ENCODE assay signal across 24 mouse cellular contexts in the genomic region with DNA sequence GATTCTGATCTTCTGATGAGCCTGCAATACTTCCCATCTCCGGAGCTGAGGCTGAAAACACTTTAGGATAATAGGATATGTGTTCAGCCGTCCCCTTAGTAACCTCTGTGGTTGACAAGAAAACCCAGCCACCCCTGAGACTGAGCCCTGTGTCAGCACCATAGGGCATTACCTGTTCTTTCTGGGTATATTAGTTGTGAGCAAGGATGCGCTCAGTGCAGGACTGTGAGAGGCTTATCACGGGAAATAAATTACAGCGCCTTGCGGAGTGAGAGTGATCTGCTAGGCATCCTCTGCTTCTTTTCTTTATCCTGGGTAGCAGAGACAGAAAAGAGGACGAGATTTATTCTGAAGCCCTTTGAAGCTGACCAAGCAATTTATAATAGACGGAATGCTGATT.
DNase-seq lines count a peak whose midpoint lies in the region; ATAC-seq lines count a peak whose summit lies in the region.
"Had no signal": no experiment of that assay in that cellular context is flagged by ENCODE, and none has a peak within 500 bp of the region (broad histone marks: within the 10 kb centered on the region; RNA-seq: fewer than 3 reads in every experiment).

No protein-coding gene starts in this region.

- 58% methylated on average over 8 of the region's 8 CpGs for WGBS in forebrain, embryonic 11.5 days
- 44% methylated on average over 8 of the region's 8 CpGs for WGBS in forebrain, embryonic 16.5 days
- WGBS in midbrain, embryonic 12.5 days, result 36% methylated on average over 8 of the region's 8 CpGs
- 58% methylated on average over 8 of the region's 8 CpGs for WGBS in midbrain, embryonic 10.5 days
- 26% methylated on average over 8 of the region's 8 CpGs for WGBS in hindbrain, embryonic 14.5 days
- WGBS in neural tube, embryonic 12.5 days, result 27% methylated on average over 8 of the region's 8 CpGs

- ATAC-seq in forebrain, embryonic 11.5 days (replicated peaks; ENCODE audit: low FRiP score), result no peak
- no peak for ATAC-seq in forebrain, embryonic 16.5 days
- ATAC-seq in midbrain, embryonic 12.5 days (ENCODE audit: low FRiP score, low read depth), result peak; percentile 60
- 0 out of 2 replicates have a peak, but pooled peaks have one; percentile 26 for ATAC-seq in hindbrain, embryonic 14.5 days (ENCODE audit: low FRiP score)
- no peak for ATAC-seq in neural tube, embryonic 12.5 days (ENCODE audit: low FRiP score, low read depth)
- ATAC-seq: activated CD4-positive, CD25-positive, alpha-beta regulatory T cell, adult 4 months; lung, postnatal 0 days had no signal

- no peak overlapping the region for H3K9ac ChIP-seq in forebrain, embryonic 11.5 days (ENCODE audit: low read length)
- H3K9ac ChIP-seq in forebrain, embryonic 16.5 days (replicated peaks; ENCODE audit: low read depth, low read length), result no peak overlapping the region
- no peak overlapping the region for H3K9ac ChIP-seq in midbrain, embryonic 12.5 days (replicated peaks)
- no peak overlapping the region for H3K9ac ChIP-seq in hindbrain, embryonic 14.5 days
- H3K9ac ChIP-seq in neural tube, embryonic 12.5 days, result no peak overlapping the region
- H3K9ac ChIP-seq: embryonic facial prominence, embryonic 12.5 days; heart, embryonic 15.5 days; liver, embryonic 14.5 days had no signal

- H3K27ac ChIP-seq in forebrain, embryonic 11.5 days (ENCODE audit: low read depth, low read length), result no peak overlapping the region
- no peak overlapping the region for H3K27ac ChIP-seq in forebrain, embryonic 16.5 days (ENCODE audit: low read length)
- peak overlapping the region; percentile 35 for H3K27ac ChIP-seq in midbrain, embryonic 12.5 days (replicated peaks)
- no peak overlapping the region; the same call in 1 of the 2 replicates for H3K27ac ChIP-seq in midbrain, embryonic 10.5 days (replicated peaks)
- peak overlapping the region; percentile 68 for H3K27ac ChIP-seq in hindbrain, embryonic 14.5 days
- H3K27ac ChIP-seq in neural tube, embryonic 12.5 days, result 0 out of 2 replicates have a peak overlapping the region, but pooled peaks have one; percentile 39
- H3K27ac ChIP-seq: heart, adult 2 months; heart, embryonic 15.5 days; liver, embryonic 14.5 days; stomach, postnatal 0 days had no signal

- H3K4me1 ChIP-seq in forebrain, embryonic 11.5 days (replicated peaks; ENCODE audit: control insufficient read depth, insufficient read depth, low read length), result peaks cover 4% of the 10 kb centered on the region; the same call in 1 of the 2 replicates
- peaks cover 57% of the 10 kb centered on the region for H3K4me1 ChIP-seq in forebrain, embryonic 16.5 days (replicated peaks; ENCODE audit: control insufficient read depth, insufficient read depth, low read length)
- peaks cover 69% of the 10 kb centered on the region for H3K4me1 ChIP-seq in midbrain, embryonic 12.5 days
- peaks cover 75% of the 10 kb centered on the region for H3K4me1 ChIP-seq in midbrain, embryonic 10.5 days
- H3K4me1 ChIP-seq in hindbrain, embryonic 14.5 days (replicated peaks; ENCODE audit: control insufficient read depth, insufficient read depth, low read length), result peaks cover 62% of the 10 kb centered on the region
- peaks cover 71% of the 10 kb centered on the region for H3K4me1 ChIP-seq in neural tube, embryonic 12.5 days

- H3K27me3 ChIP-seq in forebrain, embryonic 11.5 days (ENCODE audit: control insufficient read depth, insufficient read depth, low read length), result no peaks in the 10 kb centered on the region
- H3K27me3 ChIP-seq in forebrain, embryonic 16.5 days (replicated peaks; ENCODE audit: control insufficient read depth, insufficient read depth, low read length), result no peaks in the 10 kb centered on the region
- no peaks in the 10 kb centered on the region for H3K27me3 ChIP-seq in midbrain, embryonic 12.5 days
- H3K27me3 ChIP-seq in midbrain, embryonic 10.5 days (ENCODE audit: low read depth, poor library complexity, severe bottlenecking), result no peaks in the 10 kb centered on the region
- no peaks in the 10 kb centered on the region for H3K27me3 ChIP-seq in hindbrain, embryonic 14.5 days (ENCODE audit: control insufficient read depth, insufficient read depth, low read length)
- no peaks in the 10 kb centered on the region for H3K27me3 ChIP-seq in neural tube, embryonic 12.5 days (replicated peaks)
- H3K27me3 ChIP-seq: embryonic facial prominence, embryonic 12.5 days; heart, embryonic 15.5 days had no signal

- no peaks in the 10 kb centered on the region for H3K36me3 ChIP-seq in forebrain, embryonic 11.5 days (ENCODE audit: control insufficient read depth, insufficient read depth, low read length)
- H3K36me3 ChIP-seq in forebrain, embryonic 16.5 days (ENCODE audit: control insufficient read depth, insufficient read depth), result no peaks in the 10 kb centered on the region
- H3K36me3 ChIP-seq in midbrain, embryonic 12.5 days, result no peaks in the 10 kb centered on the region
- H3K36me3 ChIP-seq in midbrain, embryonic 10.5 days, result no peaks in the 10 kb centered on the region
- no peaks in the 10 kb centered on the region for H3K36me3 ChIP-seq in hindbrain, embryonic 14.5 days (replicated peaks; ENCODE audit: control insufficient read depth, insufficient read depth)
- no peaks in the 10 kb centered on the region for H3K36me3 ChIP-seq in neural tube, embryonic 12.5 days
- H3K36me3 ChIP-seq: embryonic facial prominence, embryonic 12.5 days; G1E; heart, embryonic 15.5 days had no signal

- intact Hi-C loops in left cerebral cortex, postnatal 36 days (cut with DNase I), result no loop called here

- H3K4me3 ChIP-seq in forebrain, embryonic 11.5 days (ENCODE audit: low read depth, low read length), result no peak overlapping the region
- H3K4me3 ChIP-seq in forebrain, embryonic 16.5 days (replicated peaks; ENCODE audit: low read length), result no peak overlapping the region
- no peak overlapping the region for H3K4me3 ChIP-seq in midbrain, embryonic 12.5 days
- no peak overlapping the region for H3K4me3 ChIP-seq in midbrain, embryonic 10.5 days
- H3K4me3 ChIP-seq in hindbrain, embryonic 14.5 days (replicated peaks; ENCODE audit: low read length), result no peak overlapping the region
- no peak overlapping the region for H3K4me3 ChIP-seq in neural tube, embryonic 12.5 days
- H3K4me3 ChIP-seq: embryonic facial prominence, embryonic 12.5 days; erythroblast, embryonic 14.5 days; heart, adult 2 months; heart, embryonic 15.5 days had no signal

- H3K4me2 ChIP-seq in forebrain, embryonic 11.5 days (ENCODE audit: low read depth, low read length, severe bottlenecking), result no peak overlapping the region
- H3K4me2 ChIP-seq in forebrain, embryonic 16.5 days (ENCODE audit: low read length), result no peak overlapping the region
- H3K4me2 ChIP-seq in midbrain, embryonic 12.5 days (replicated peaks), result no peak overlapping the region
- 0 out of 2 replicates have a peak overlapping the region, but pooled peaks have one; percentile 17 for H3K4me2 ChIP-seq in hindbrain, embryonic 14.5 days (replicated peaks)
- H3K4me2 ChIP-seq in neural tube, embryonic 12.5 days (replicated peaks), result no peak overlapping the region; the same call in 1 of the 2 replicates
- H3K4me2 ChIP-seq: embryonic facial prominence, embryonic 12.5 days; heart, embryonic 15.5 days had no signal

- no peaks in the 10 kb centered on the region for H3K9me3 ChIP-seq in forebrain, embryonic 11.5 days (ENCODE audit: control insufficient read depth, low read length)
- H3K9me3 ChIP-seq in forebrain, embryonic 16.5 days (ENCODE audit: control insufficient read depth, low read length), result no peaks in the 10 kb centered on the region
- H3K9me3 ChIP-seq in midbrain, embryonic 12.5 days, result no peaks in the 10 kb centered on the region
- H3K9me3 ChIP-seq in midbrain, embryonic 10.5 days (replicated peaks), result no peaks in the 10 kb centered on the region
- H3K9me3 ChIP-seq in hindbrain, embryonic 14.5 days (ENCODE audit: control insufficient read depth, low read length), result no peaks in the 10 kb centered on the region
- H3K9me3 ChIP-seq in neural tube, embryonic 12.5 days, result no peaks in the 10 kb centered on the region
- H3K9me3 ChIP-seq: embryonic facial prominence, embryonic 12.5 days; G1E; heart, embryonic 15.5 days had no signal

- DNase-seq in forebrain, embryonic 11.5 days (ENCODE audit: low spot score), result peak; percentile 33
- no peak for DNase-seq in midbrain, embryonic 10.5 days (ENCODE audit: low spot score)
- DNase-seq in hindbrain, embryonic 14.5 days (ENCODE audit: low spot score), result no peak
- DNase-seq in lung, adult 18-20 months, result no peak
- DNase-seq in left cerebral cortex, postnatal 36 days (ENCODE audit: low spot score in 2 of 2), result no peak
- DNase-seq: adrenal gland, postnatal 25 days; cerebellum, adult 11-12 months; cerebellum, postnatal 36 days; gastrocnemius, postnatal 25 days; heart, adult 2 months; kidney, adult 11 months; kidney, postnatal 10 days; right cerebral cortex, adult 18-20 months had no signal

Comparison
In these comparisons a context has a peak if more than half of its experiments do, and no peak if none do; other contexts are left out.
1. H3K27ac ChIP-seq: peak in midbrain, embryonic 12.5 days (single experiment), hindbrain, embryonic 14.5 days (single experiment) and neural tube, embryonic 12.5 days (single experiment); none in forebrain, embryonic 11.5 days (single experiment), forebrain, embryonic 16.5 days (single experiment) and midbrain, embryonic 10.5 days (single experiment).
2. ATAC-seq: peak in midbrain, embryonic 12.5 days (single experiment) and hindbrain, embryonic 14.5 days (single experiment); none in forebrain, embryonic 11.5 days (single experiment), forebrain, embryonic 16.5 days (single experiment) and neural tube, embryonic 12.5 days (single experiment).